Mouse (Mus musculus) liver, embryonic 14.5 days (tissue): Measurements from ENCODE around the gene Senp1.

Experiments
- CTCF ChIP-seq: IDR thresholded peaks from 2 replicates; pipeline ENCODE4 v1.5.1; 2016; ENCODE audit warnings: antibody characterized with exemption, low read depth, control low read depth
- EP300 ChIP-seq: IDR thresholded peaks from 2 replicates; pipeline ENCODE4 v1.6.1; 2016; ENCODE audit warnings: antibody characterized with exemption, low read depth

DNA sequence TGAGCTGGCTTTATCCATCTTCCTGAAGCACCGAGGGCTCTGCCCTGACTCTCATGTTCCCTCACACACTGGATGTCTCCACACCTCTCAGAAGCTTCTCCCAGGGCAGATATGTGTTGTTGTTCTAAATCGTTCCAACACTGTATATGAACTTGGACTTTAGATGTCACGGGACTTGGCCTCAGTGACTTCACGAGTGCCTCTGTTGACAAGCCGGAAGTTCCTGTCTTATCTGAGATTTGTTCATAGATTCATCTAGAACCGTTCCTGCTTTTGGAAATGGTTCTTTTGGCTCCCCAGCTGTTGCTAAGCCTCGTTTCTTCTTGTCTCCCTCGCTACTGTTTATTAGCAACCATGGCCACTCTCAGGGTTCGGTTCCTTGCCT lies 22.2 kb upstream of the Senp1 start:
- TF ChIP-seq CTCF = no peak
- no peak for TF ChIP-seq EP300
